Mouse (Mus musculus): ENCODE measurements at regions not wholly inside any gene's neighbourhood (a gene's known extent, or its start where the extent isn't known, plus 50 kb on each side); places are given as distances from the start of the nearest gene placed in this dataset.

GRCm38 (mm10) chr7:135937465-135937864 is 221.3 kb upstream of the Mki67 start:
- TF ChIP-seq POLR2AphosphoS2 (IDR thresholded peaks at IDR 0.05; ENCODE audit: low read length) (no peak), RAD21 (IDR thresholded peaks at IDR 0.05; ENCODE audit: low read depth, low read length) (no peak), RCOR1 (IDR thresholded peaks at IDR 0.05; ENCODE audit: low read depth, low read length) (no peak)

Data from MEL (cell line).